Mouse (Mus musculus) spleen, postnatal 14 days (tissue): ENCODE results near the gene Trim29.
A peak's percentile ranks its signal among the peaks of the same experiment; 100 is the strongest.

Source experiments
- DNase-seq, 2 experiments: peaks; one replicate each; pipeline ENCODE4 v3.0.0; 2021 to 2022; ENCODE audit warnings: low spot score in 2 of 2

Trim29 gene

DNA sequence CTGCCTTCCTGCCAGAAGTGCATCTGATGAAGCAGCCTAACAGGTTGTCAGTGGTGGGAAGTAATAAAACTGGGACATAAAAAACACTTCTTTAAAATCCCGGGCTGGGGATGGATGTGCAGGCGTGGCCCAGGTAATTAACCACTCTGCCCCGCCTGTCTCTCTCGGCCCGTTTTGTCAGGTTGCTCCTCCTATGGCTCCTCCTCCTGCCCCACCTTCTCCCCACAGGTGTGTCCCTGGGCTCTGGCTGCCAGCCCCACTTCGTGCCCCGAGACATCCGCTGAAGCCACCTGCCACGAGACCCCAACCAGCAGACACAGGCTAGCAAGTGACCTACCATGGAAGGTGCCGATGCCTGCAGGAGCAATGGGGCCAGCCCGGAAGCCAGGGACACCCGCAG lies at the start of gene Trim29:
Gene Trim29 (plus strand): TSS at position 311 of the 400 bp plus-strand sequence.
- DNase-seq: no peak

DNA sequence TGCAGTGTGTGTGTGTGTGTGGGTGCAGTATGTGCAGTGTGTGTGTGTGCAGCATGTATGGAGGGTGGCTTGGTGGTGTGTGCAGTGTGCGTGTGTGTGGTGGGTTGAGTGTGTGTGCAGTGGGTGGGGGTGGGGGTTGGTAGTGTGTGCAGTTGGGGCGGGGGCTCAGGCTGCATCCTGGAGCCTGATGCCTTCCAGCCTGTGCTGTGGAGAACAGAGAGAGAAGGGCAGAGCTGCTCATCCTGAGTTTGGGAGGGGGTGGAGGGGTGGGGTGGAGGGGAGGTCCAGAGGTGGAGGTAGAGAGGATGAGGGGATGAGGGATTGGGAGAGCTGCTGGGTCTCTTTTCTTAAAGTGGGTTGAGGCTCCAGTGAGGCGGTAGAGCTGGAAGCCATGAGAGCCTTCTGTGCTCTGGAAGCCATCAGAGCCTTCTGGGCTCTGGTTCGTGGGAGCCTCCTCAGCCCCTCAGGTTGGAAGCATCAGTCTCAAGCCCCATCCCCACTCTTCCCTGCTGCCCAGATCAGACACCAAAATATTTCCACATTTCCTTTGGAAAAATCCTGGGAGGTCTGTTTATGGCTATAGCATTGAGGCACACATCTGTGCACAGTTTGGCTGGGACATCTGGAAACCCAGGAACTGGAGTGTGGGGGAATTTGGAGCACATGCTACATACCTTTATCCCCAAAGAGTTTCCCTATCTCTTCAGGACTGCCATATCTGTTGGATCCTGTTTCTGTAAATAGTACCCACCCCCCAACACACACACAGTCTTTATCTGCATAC lies 49.3 kb upstream of the Trim29 start:
- DNase-seq: no peak

GRCm38 (mm10) chr9:43261941-43262340 lies 48.7 kb upstream of the Trim29 start:
- DNase-seq: no peak

GRCm38 (mm10) chr9:43262390-43262789 lies 48.3 kb upstream of the Trim29 start:
- DNase-seq: no peak

DNA sequence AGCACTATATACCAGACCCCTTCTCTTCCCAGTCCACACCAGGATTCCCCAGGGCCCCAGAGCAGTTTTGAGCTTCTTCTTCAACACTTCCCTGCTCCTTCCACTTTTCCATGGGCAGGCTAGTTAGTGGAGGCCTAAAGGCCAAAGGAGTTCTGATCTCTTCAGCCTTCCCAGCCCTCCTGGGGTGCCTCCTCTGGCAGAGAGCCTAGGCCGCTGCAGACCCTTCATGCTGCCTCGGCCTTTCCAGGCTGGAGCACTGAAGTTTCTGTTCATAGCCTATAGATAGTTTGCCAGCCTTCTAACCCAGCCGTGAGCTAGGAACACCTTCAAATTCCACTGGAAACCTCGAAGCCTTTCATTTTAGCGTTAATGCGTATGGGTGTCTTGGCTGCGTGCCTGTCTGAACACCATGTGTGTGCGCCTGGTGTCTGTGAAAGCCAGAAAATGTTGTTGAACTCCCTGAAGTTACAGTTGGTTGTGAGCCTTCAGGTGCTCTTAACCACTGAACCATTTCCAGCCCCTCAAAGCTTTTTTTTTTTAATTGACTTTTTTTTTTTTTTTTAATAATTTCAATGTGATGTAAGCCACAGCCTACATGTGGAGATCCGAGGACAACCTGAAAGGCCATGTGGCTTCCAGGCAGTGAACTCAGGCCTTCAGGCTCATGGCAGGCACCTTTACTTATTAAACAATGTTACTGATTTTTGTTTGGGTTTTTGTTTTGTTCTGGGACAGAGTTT lies 47.7 kb upstream of the Trim29 start:
- no peak for DNase-seq

- DNase-seq: no peak
These were observed 46.6 kb upstream of the Trim29 start for GRCm38 (mm10) chr9:43263946-43264451.

DNA sequence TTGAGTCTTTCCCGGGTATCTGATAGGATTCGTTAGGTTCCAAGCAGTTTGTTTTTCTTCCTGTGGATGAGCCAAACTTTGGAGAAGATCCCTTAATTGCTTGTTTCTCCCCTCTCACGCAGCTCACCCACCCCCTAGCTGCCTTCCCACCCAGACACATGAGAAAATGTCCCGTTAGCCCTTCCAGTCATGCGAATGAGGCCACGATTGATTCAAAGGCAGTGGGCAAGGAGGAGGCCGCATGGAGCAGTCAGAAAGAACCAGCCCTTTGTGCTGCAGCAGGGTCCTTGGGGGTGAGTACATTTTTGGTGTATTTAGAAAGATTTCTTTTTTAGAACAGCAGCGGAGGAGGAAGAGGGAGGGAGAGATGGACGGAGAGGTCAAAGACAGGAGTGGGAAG lies 45.5 kb upstream of the Trim29 start:
- no peak for DNase-seq

GRCm38 (mm10) chr9:43267357-43267756 lies 43.3 kb upstream of the Trim29 start:
- peak in 1 of 2 experiments; percentile 25 for DNase-seq

DNA sequence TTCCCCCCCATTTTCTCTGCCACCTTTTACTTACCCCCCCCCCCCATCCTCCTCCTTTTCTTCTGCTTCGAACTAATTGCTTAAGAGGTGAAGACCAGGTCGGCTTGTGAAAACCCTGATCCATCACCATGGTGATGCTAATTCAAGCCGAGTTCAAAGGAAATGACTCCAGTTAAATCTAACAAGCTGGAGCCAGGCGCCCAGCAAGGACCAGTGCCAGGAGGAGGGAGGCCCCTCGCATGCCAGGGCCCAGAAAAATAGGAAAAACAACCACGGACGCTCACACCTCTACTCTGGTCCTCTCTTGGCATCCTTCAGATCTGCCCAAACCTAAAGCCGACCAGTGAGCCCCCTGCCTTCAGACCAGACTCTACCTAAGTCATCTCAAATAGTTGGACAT lies 41.5 kb upstream of the Trim29 start:
- no peak for DNase-seq

GRCm38 (mm10) chr9:43270723-43271252 lies 39.9 kb upstream of the Trim29 start:
- DNase-seq: no peak

DNA sequence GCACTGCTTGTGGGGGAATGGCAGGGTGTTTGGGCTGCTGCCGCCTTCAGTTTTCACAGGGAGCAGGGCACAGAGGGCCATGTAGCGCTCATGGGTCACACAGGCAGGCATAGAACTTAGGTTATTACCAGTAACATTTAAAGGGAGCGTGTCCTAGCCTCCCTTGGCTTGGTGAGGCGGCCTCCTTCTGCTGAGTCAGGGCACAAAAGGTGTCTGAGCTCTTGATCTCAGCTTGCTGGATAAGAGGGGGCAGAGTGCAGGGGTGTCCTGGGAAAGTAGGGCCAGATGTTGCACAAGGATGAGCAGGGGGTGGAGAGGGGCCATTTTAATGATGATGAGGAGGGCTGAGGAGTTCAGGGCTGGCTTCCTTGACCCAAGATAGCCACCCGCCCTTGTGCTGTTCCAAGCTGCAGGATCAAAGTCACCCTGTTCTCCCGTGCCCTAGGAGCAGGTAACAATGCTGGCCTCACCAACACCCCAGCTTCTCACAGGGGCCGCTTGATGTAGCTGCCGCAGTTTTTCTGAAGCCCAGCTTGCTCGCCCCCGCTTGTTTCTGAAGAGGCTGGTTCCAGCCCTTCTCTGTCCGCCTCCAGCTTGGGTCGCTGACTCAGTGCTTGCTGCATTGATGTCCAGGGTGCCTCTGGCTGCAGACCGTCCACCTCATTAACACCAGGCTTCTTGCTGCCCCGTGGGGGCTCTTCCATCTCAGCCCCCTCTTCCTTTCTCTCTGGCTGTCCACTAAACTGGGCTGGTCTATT lies 38.7 kb upstream of the Trim29 start:
- DNase-seq: no peak

- no peak for DNase-seq
These were observed 36.9 kb upstream of the Trim29 start for GRCm38 (mm10) chr9:43273735-43274134.

DNA sequence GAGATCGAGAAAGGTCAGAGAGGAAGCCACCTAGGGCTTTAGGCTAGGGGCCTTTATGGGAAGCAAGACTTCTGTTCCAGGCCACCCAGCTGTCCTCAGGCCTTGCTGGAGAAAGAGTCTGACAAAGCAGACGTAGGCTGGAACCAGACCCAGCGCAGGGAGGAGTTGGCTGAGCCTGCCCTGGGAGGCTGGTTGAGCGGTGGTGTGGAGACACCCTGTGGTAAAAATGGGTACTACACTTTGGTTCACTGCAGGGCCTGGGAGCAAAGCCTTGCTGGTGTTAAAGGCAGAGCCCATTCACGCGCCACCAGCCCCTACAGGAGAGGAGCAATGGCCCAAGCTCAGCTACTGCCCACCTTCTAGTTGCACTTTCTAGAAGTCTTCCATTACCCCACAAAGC lies 26.4 kb upstream of the Trim29 start:
- peak; percentile 18 to 50 for DNase-seq

- DNase-seq: no peak
These were observed 25.4 kb upstream of the Trim29 start for GRCm38 (mm10) chr9:43285281-43285680.

GRCm38 (mm10) chr9:43286870-43287269 lies 23.8 kb upstream of the Trim29 start:
- DNase-seq: peak in 1 of 2 experiments; percentile 21

- DNase-seq: no peak
These were observed 17.6 kb upstream of the Trim29 start for GRCm38 (mm10) chr9:43293058-43293457.

- DNase-seq: no peak
These were observed 10.3 kb upstream of the Trim29 start for GRCm38 (mm10) chr9:43300394-43300793.

DNA sequence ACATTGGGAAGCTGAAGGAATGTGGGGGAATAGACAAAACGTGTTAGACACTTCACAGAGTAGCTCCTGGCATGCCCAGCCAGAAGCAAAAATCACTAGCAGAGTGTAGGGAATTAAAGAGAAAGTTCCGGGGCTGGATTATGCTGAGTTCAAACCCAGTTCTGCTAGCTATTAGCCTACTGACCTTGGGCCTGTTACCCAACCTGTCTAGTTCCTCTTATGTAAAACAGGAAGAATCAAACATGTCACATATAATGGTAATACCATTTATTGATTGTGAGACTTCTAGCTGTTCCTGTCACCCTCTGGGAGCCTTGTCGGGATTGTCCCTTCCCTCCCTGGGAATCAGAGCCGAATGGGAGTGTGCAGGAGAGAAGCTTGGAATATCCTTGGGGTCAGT lies 7.7 kb upstream of the Trim29 start:
- no peak for DNase-seq

DNA sequence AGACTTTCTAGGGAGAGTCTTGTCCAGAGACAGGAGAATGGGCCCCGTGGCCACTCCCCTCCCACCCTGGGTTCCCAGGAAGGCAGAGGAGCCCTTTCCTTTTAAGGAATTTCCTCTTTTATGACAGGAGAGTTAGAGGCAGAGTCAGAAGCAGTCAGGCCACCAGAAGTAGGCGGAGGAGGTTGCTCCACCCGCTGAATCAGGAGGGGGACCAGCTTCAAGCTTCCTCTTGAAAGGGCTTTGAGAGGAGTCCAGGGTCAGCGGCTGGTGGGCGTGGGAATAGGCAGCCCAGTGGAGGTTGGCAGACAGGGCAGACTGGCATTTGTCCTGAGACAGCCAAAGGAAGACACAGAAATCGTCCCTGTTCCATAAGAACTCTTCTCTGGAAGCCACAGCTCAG lies 4.8 kb upstream of the Trim29 start:
- no peak for DNase-seq

DNA sequence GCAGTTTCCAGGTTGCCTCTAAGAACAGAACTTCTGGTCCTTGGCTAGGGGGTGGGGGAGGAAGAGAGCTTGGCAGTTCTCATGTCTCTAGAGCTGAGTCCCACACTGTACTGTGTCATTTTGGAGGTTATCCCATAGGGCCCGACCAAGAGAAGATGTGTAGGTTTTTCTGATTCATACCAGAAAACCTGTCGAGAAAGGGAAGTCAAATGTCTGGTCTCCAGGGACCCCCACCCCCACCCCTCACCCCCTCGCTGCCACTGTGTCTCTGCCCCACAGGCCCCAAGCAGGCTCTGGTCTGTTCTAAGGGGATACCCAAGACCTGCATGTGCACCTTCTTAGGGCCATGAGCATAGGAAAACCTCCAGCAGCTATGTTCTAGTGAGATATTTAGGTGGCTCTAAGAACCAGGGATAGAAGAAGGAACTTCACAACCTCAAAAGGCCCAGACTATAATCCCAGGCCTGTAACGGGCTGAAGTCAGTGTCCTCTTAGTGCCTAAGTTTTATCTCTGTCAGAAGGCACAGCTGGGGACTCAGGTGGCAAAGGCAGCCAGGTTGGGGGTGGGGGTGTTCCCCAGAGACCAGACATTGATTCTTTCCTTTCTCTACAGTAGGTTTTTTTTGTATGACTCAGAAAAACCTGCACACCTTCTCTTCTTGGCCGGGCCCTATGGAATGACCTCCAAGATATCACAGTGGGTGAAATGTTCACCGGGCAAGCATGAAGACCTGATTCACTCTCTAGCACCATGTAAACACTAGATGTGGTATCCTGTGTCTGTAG lies 1.4 kb upstream of the Trim29 start:
- DNase-seq: no peak

DNA sequence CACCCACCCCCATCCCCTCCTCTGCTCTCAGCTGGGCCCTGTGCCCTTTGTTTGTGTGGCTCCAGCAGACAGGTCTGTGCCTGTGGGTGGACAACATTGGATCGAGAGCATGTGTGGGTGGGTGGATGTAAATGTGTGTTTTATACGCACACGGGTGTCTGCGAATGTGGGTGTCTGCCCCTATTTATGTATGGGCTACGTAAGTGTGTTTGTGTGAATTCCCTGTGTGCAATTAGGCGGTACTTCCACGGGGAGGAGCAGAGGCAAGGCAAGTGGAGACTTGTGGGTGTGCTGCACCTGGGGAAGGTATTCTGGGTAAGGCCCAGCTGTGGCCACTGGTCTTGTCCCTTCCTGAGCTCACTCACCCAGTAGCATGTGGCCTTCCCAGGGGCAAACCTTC lies 1.5 kb downstream of the Trim29 start:
- DNase-seq: no peak
